Mouse (Mus musculus) heart, embryonic 15.5 days (tissue): ENCODE data around the gene Hist2h3c1. TPM values are rescaled to one million over a fixed set of nuclear protein-coding genes. Genes with fewer than 3 reads are reported as not detected.
A peak's percentile ranks its signal among the peaks of the same experiment; 100 is the strongest.

Experiments used
- ATAC-seq: fragments of 200-750 bp; cut with Nextera tagmentation; replicated peaks from 2 replicates; pipeline ENCODE4 v1.8.0; 2017; ENCODE audit warnings: low read depth, moderate TSS enrichment; ENCODE audit not compliant: insufficient number of reproducible peaks, insufficient read depth, low FRiP score
- H3K27ac ChIP-seq: fragments of 300-500 bp; sonication (generic); 2 replicates; pipeline ENCODE4 v1.5.1; 2015; ENCODE audit warnings: mild to moderate bottlenecking, inconsistent platforms
- H3K27me3 ChIP-seq: fragments of 300-500 bp; sonication (generic); 2 replicates; pipeline ENCODE4 v1.6.1; 2015; ENCODE audit warnings: inconsistent platforms
- H3K36me3 ChIP-seq: fragments of 300-500 bp; sonication (generic); 2 replicates; pipeline ENCODE4 v1.6.1; 2015; ENCODE audit warnings: mild to moderate bottlenecking, inconsistent platforms
- H3K4me1 ChIP-seq: fragments of 300-500 bp; sonication (generic); replicated peaks from 2 replicates; pipeline ENCODE4 v1.6.1; 2015; ENCODE audit warnings: inconsistent platforms
- H3K4me2 ChIP-seq: fragments of 300-500 bp; sonication (generic); 2 replicates; pipeline ENCODE4 v1.6.1; 2015; ENCODE audit warnings: inconsistent platforms, mild to moderate bottlenecking, moderate library complexity
- H3K4me3 ChIP-seq: fragments of 300-500 bp; sonication (generic); 2 replicates; pipeline ENCODE4 v1.5.1; 2015; ENCODE audit warnings: mild to moderate bottlenecking, inconsistent platforms
- H3K9ac ChIP-seq: fragments of 300-500 bp; sonication (generic); 2 replicates; pipeline ENCODE4 v1.6.1; 2015; ENCODE audit warnings: mild to moderate bottlenecking, inconsistent platforms
- H3K9me3 ChIP-seq: fragments of 300-500 bp; sonication (generic); replicated peaks from 2 replicates; pipeline ENCODE4 v1.6.1; 2016; ENCODE audit warnings: inconsistent platforms
- WGBS: fragments of 180-500 bp; shearing (Covaris S2); methylation state at CpG from one replicate; pipeline ENCODE4 v1.1.7; 2015; ENCODE audit warnings: mixed read lengths; 5-methylcytosine and 5-hydroxymethylcytosine counted together
- polyA plus RNA-seq: library from polyadenylated mRNA; unstranded; fragments of >200 nt; fragmentation: Nextera tagmentation; extraction: Ambion mirVana; gene quantifications from 2 replicates; pipeline ENCODE4 v1.2.1, GENCODE M21; 2015

Hist2h3c1 gene
- polyA plus RNA-seq, 1 experiment from 2014 or later = 0.72 TPM

- Histone ChIP-seq H3K4me1 (peaks cover 35% of the 10 kb centered on the region), H3K27me3 (no peaks in the 10 kb centered on the region), H3K9ac (peak within 1 kb of the TSS; percentile 79), H3K4me3 (peak within 1 kb of the TSS; percentile 68), H3K27ac (peak within 1 kb of the TSS; percentile 99), H3K36me3 (no peaks in the 10 kb centered on the region), H3K4me2 (peak within 1 kb of the TSS; percentile 83), H3K9me3 (no peaks in the 10 kb centered on the region)
- peak; percentile 91 for ATAC-seq
- under 1% methylated on average over 43 of the region's 43 CpGs for WGBS
Observed at GRCm38 (mm10) chr3:96220765-96221639, 25.5 kb upstream of the Hist2h3c1 start, which contains the start of the genes Hist2h2ac and Hist2h2be. Gene Hist2h2ac, minus strand, starts transcription at chr3:96220880. Gene Hist2h2be, plus strand, starts transcription at chr3:96221119.

DNA sequence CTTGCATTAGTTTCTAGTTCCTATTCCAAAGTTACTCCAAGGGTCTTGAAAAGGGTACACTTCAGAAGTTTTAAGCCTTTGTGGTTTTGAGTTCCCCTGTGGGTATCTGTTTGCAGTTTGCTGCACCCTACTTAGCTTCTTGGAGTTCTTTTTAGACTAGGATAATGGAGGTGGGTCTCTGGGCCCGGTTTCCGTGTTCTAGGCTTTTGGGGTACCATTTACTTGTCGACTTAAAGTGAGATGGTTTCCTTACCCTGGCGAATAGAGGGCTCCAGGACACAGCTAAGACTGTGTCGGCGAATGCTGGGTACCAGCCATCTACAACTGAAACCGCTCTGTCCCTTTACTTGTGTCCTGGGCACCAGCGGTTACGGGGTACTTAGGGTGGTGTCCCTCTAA is 24.8 kb upstream of the Hist2h3c1 start:
- H3K4me1 ChIP-seq = peaks cover 35% of the 10 kb centered on the region
- H3K9ac ChIP-seq = peak overlapping the region; percentile 79
- no peaks in the 10 kb centered on the region for H3K36me3 ChIP-seq
- H3K4me2 ChIP-seq = peak overlapping the region; percentile 83
- 29% methylated on average over 9 of the region's 9 CpGs for WGBS
- no peaks in the 10 kb centered on the region for H3K27me3 ChIP-seq
- ATAC-seq = no peak
- peak overlapping the region; percentile 99 for H3K27ac ChIP-seq
- peak overlapping the region; percentile 68 for H3K4me3 ChIP-seq
- no peaks in the 10 kb centered on the region for H3K9me3 ChIP-seq

- ATAC-seq = no peak
- no peak overlapping the region for H3K9ac ChIP-seq
- whole genome bisulfite sequencing = 91% methylated on average over 4 of the region's 4 CpGs
- peak overlapping the region; percentile 83 for H3K4me2 ChIP-seq
- no peak overlapping the region for H3K27ac ChIP-seq
- H3K4me3 ChIP-seq = no peak overlapping the region
- peaks cover 37% of the 10 kb centered on the region for H3K4me1 ChIP-seq
- H3K9me3 ChIP-seq = no peaks in the 10 kb centered on the region
- no peaks in the 10 kb centered on the region for H3K36me3 ChIP-seq
- H3K27me3 ChIP-seq = no peaks in the 10 kb centered on the region
Observed at GRCm38 (mm10) chr3:96222774-96223173, 23.7 kb upstream of the Hist2h3c1 start.

DNA sequence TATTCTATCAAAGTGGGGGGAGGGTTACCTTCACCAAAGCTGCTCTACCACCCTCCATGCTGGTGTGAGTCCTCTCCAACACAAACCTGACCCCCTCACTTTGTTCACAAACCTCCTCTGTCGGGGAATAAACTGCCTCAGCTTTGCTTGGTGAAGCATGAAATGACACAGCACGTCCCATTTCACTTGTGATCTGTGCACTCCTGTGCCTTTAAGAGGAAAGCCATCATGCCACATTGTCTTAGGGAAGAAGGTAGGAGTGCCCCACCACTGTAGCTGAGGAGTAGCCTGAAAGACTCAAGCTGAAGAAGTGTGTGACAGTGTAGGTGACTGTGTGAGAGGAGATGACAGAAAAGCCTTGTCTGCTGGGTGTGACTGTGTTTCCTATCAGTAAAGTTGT is 21.1 kb upstream of the Hist2h3c1 start:
- H3K27me3 ChIP-seq = no peaks in the 10 kb centered on the region
- H3K9me3 ChIP-seq = no peaks in the 10 kb centered on the region
- 30% methylated on average over 2 of the region's 2 CpGs for WGBS
- no peak overlapping the region for H3K27ac ChIP-seq
- ATAC-seq = no peak
- no peak overlapping the region for H3K4me3 ChIP-seq
- H3K4me1 ChIP-seq = peaks cover 29% of the 10 kb centered on the region
- H3K4me2 ChIP-seq = no peak overlapping the region
- no peak overlapping the region for H3K9ac ChIP-seq
- no peaks in the 10 kb centered on the region for H3K36me3 ChIP-seq

GRCm38 (mm10) chr3:96226695-96227648 is 19.5 kb upstream of the Hist2h3c1 start:
- Histone ChIP-seq H3K9me3 (no peaks in the 10 kb centered on the region), H3K27ac (no peak overlapping the region), H3K4me3 (no peak overlapping the region), H3K27me3 (no peaks in the 10 kb centered on the region), H3K4me1 (peaks cover 21% of the 10 kb centered on the region), H3K36me3 (no peaks in the 10 kb centered on the region), H3K9ac (no peak overlapping the region), H3K4me2 (no peak overlapping the region)
- 57% methylated on average over 8 of the region's 8 CpGs for WGBS
- ATAC-seq = no peak

GRCm38 (mm10) chr3:96228828-96229227 is 17.7 kb upstream of the Hist2h3c1 start:
- no peak overlapping the region for H3K4me2 ChIP-seq
- no peak overlapping the region for H3K9ac ChIP-seq
- no peak overlapping the region for H3K27ac ChIP-seq
- 61% methylated on average over 2 of the region's 2 CpGs for WGBS
- no peaks in the 10 kb centered on the region for H3K9me3 ChIP-seq
- no peaks in the 10 kb centered on the region for H3K36me3 ChIP-seq
- 0 out of 2 replicates have a peak, but pooled peaks cover 7% of the 10 kb centered on the region for H3K4me1 ChIP-seq
- H3K4me3 ChIP-seq = no peak overlapping the region
- ATAC-seq = no peak
- H3K27me3 ChIP-seq = no peaks in the 10 kb centered on the region

DNA sequence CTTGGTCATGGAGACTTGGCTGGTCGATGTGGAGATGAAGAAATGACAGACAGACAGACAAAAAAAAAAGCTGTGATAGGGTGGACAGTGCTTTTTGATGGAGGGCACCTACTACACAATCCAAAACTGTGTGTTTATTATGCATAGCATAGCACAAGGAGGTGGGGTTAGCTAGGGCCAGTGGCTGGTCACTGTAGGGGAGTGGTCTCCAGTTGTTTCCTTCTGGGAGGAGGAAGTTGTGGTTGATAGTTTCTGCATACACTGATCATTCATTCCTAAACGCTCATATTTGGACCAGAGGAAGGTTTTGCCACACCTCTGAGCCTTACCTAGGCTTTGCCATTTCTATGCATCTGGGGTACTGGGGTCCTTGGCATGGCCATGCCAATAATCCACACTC is 16.1 kb upstream of the Hist2h3c1 start:
- no peak for ATAC-seq
- H3K27ac ChIP-seq = no peak overlapping the region

GRCm38 (mm10) chr3:96230910-96231757 is 15.4 kb upstream of the Hist2h3c1 start:
- Histone ChIP-seq H3K36me3 (no peaks in the 10 kb centered on the region), H3K4me2 (no peak overlapping the region), H3K4me3 (no peak overlapping the region), H3K4me1 (0 out of 2 replicates have a peak, but pooled peaks cover 2% of the 10 kb centered on the region), H3K9me3 (no peaks in the 10 kb centered on the region), H3K27me3 (no peaks in the 10 kb centered on the region), H3K9ac (no peak overlapping the region), H3K27ac (no peak overlapping the region)
- 61% methylated on average over 4 of the region's 4 CpGs for WGBS
- ATAC-seq = no peak

More for the DNA sequence above, 16.1 kb upstream of the Hist2h3c1 start:
- no peaks in the 10 kb centered on the region for H3K9me3 ChIP-seq
- no peak overlapping the region for H3K9ac ChIP-seq
- no peaks in the 10 kb centered on the region for H3K36me3 ChIP-seq
- H3K4me3 ChIP-seq = no peak overlapping the region
- 63% methylated on average over 2 of the region's 2 CpGs for WGBS
- no peak overlapping the region for H3K4me2 ChIP-seq
- H3K27me3 ChIP-seq = no peaks in the 10 kb centered on the region
- 0 out of 2 replicates have a peak, but pooled peaks cover 3% of the 10 kb centered on the region for H3K4me1 ChIP-seq

DNA sequence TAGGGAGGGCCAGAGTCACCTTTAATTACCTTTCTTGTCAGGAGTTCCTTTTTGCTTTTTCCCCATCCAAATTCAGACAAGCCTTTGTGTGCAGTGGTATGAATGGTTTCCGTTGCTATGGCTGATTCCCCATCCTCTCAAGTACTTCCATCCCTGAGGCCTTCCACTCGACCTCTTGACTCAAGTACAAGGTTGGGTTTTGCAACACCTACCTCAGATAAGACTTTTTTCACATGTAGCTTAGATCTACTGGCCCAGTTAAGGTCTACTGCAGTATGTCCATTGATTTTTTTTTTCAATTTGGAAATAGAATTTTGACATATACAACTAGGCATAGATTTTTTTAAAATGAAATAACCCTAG is 14.7 kb upstream of the Hist2h3c1 start:
- H3K27ac ChIP-seq = no peak overlapping the region
- H3K9me3 ChIP-seq = no peaks in the 10 kb centered on the region
- no peak for ATAC-seq
- no peak overlapping the region for H3K4me3 ChIP-seq
- H3K9ac ChIP-seq = no peak overlapping the region
- no peaks in the 10 kb centered on the region for H3K36me3 ChIP-seq
- peaks cover 1% of the 10 kb centered on the region for H3K4me1 ChIP-seq
- no peak overlapping the region for H3K4me2 ChIP-seq
- 41% methylated on average over 2 of the region's 2 CpGs for WGBS
- H3K27me3 ChIP-seq = no peaks in the 10 kb centered on the region

DNA sequence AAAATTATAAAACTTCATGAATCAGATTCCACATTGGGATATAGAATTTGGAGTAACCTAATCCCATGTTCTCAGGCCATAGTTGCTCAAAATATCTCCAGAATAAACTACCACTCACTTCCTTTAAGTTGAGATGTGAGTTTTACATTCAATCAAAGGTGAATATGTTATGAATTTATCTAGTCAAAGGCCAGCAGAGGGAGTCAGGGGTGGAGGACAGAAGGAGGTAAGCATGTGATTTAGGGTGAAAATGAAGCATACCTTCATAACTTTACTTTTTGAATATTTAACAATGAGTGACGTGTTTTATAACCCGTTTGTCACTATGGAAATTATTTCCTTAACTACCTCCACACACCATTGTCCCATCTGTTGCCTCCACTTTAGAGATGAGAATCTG is 11.6 kb upstream of the Hist2h3c1 start:
- no peak for ATAC-seq
- H3K4me1 ChIP-seq = peaks cover 16% of the 10 kb centered on the region
- H3K4me3 ChIP-seq = no peak overlapping the region
- 87% methylated on average over 2 of the region's 2 CpGs for WGBS
- no peaks in the 10 kb centered on the region for H3K36me3 ChIP-seq
- no peaks in the 10 kb centered on the region for H3K9me3 ChIP-seq
- H3K27ac ChIP-seq = no peak overlapping the region
- no peak overlapping the region for H3K4me2 ChIP-seq
- H3K27me3 ChIP-seq = no peaks in the 10 kb centered on the region
- no peak overlapping the region for H3K9ac ChIP-seq
